Mouse (Mus musculus): ENCODE measurements at regions not wholly inside any gene's neighbourhood (a gene's known extent, or its start where the extent isn't known, plus 50 kb on each side); places are given as distances from the start of the nearest gene placed in this dataset.
"Not testable (repeated sequence)": the region's sequence is repeated elsewhere in the genome, so short reads cannot be mapped to it uniquely, and the experiment has no call there.

DNA sequence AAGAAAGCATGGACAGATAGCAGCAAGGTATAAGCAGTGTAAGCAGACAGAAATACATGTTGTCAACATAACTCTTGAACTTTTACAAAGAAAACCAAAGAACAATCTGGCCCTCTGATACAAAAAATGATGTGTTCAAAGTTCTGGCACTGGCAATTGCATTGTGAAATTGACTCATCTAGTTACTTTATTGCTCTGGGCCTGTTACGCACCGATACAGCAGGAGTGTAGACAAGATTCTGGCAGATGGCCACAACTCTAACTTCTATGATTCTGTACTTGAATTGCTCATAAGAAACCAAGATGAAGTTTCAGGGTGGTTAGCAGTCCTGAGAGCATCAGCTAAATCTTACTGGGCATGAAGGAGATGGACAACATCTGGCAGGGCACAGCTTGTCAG lies 117.7 kb downstream of the Olfr721-ps1 start:
- 72% methylated on average over 2 of the region's 2 CpGs for whole genome bisulfite sequencing
- no peak overlapping the region for H3K4me3 ChIP-seq
- no peaks in the 10 kb centered on the region for H3K9me3 ChIP-seq (replicated peaks)
- no peaks in the 10 kb centered on the region for H3K36me3 ChIP-seq
- H3K4me2 ChIP-seq, result no peak overlapping the region
- ATAC-seq (ENCODE audit: insufficient number of reproducible peaks, low FRiP score), result no peak
- H3K27ac ChIP-seq (ENCODE audit: poor library complexity, severe bottlenecking), result no peak overlapping the region
- H3K27me3 ChIP-seq (replicated peaks), result no peaks in the 10 kb centered on the region
- no peak overlapping the region for H3K9ac ChIP-seq
- H3K4me1 ChIP-seq (replicated peaks), result peaks cover 5% of the 10 kb centered on the region; the same call in 1 of the 2 replicates

DNA sequence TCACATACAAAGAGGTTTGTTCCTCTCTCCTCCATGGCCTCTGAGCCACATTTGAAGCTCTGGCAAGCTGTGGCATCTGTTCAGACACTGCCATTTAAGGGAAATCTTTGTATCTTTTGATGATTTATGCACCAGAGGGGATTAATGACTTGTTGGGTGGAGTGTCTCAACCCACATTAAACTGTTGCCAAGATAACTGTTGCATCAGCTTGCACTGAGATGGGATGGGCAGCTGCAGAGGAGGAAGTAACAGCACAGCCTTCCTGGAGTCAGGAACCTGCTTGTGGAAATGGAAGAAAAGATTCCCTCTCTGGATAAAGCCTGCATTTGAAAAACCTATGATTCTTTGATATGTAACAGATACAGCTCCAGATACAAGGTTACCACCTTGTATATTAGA lies 119.1 kb downstream of the Olfr721-ps1 start:
- no peak for ATAC-seq (ENCODE audit: insufficient number of reproducible peaks, low FRiP score)
- Histone ChIP-seq H3K9ac (no peak overlapping the region), H3K4me1 (replicated peaks) (no peaks in the 10 kb centered on the region), H3K27ac (ENCODE audit: poor library complexity, severe bottlenecking) (no peak overlapping the region), H3K4me2 (no peak overlapping the region), H3K4me3 (no peak overlapping the region), H3K27me3 (replicated peaks) (no peaks in the 10 kb centered on the region), H3K36me3 (no peaks in the 10 kb centered on the region), H3K9me3 (replicated peaks) (no peaks in the 10 kb centered on the region)

DNA sequence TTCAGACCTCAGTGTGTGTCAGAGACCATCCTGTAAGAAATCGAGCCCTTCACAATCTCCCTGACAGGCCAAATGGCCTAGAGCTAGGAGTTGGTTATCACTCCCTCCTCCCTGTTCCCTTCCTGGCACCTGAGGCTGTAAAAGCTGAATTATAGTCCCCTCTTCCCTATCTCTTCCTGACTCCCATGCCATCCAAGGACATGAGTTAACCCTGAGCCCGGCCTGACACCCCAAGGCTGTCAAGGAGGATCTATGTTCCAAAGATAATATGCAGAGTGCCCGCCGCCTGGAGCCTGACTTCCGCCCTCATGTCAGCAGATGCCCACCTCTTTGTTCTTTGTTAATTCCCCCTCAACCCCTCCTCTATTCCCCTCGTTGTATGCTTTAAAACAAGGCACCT lies 120.2 kb downstream of the Olfr721-ps1 start:
- not testable (repeated sequence) for H3K27me3 ChIP-seq (replicated peaks); H3K4me2 ChIP-seq; H3K4me3 ChIP-seq; H3K4me1 ChIP-seq (replicated peaks); H3K27ac ChIP-seq (ENCODE audit: poor library complexity, severe bottlenecking); H3K9ac ChIP-seq; H3K9me3 ChIP-seq (replicated peaks); ATAC-seq (ENCODE audit: insufficient number of reproducible peaks, low FRiP score); H3K36me3 ChIP-seq
- WGBS, result 52% methylated on average over 6 of the region's 6 CpGs

DNA sequence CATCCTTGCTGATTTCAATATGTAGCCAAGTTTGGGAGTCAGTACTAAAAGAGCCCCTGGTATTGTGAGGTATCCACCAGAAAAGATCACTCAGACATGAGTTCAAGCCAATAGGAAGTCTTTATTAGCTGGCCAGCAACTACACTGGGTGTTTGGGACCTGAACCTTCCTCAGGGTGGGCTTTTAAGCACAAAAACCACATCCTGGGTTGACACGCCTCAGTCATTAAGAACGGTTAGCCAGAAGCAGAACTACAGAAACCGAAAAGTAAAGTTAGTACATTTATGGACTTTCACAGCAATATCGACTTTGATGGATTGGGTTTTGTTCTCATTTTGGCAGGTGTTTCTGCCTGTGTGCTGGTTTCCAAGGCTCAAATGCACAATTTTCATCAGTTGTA lies 124.1 kb downstream of the Olfr721-ps1 start:
- H3K27ac ChIP-seq (ENCODE audit: poor library complexity, severe bottlenecking), result no peak overlapping the region
- H3K4me3 ChIP-seq, result no peak overlapping the region
- H3K36me3 ChIP-seq, result no peaks in the 10 kb centered on the region
- no peak overlapping the region for H3K4me2 ChIP-seq
- H3K9ac ChIP-seq, result no peak overlapping the region
- WGBS, result 88% methylated on average over 4 of the region's 4 CpGs
- no peaks in the 10 kb centered on the region for H3K4me1 ChIP-seq (replicated peaks)
- ATAC-seq (ENCODE audit: insufficient number of reproducible peaks, low FRiP score), result no peak
- no peaks in the 10 kb centered on the region for H3K9me3 ChIP-seq (replicated peaks)
- H3K27me3 ChIP-seq (replicated peaks), result no peaks in the 10 kb centered on the region

DNA sequence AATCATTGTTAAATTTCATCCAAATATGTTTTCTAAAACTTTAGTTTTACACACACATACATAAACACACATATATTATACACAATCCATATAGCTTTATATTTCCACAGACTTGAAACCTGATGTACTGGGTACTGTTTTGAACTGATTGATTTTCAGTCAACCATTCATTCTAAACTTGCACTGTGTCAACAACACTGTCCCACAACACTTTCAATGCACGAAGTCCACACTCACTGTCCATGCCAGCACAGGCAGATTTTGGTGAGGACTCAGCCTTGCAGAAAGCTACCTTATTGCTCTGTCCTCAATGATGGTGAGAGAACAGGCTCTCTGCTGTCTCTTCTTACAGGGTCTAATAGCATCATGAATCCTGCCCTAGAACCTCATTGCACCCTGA lies 127.3 kb downstream of the Olfr721-ps1 start:
- H3K4me2 ChIP-seq, result no peak overlapping the region
- no peaks in the 10 kb centered on the region for H3K27me3 ChIP-seq (replicated peaks)
- H3K4me3 ChIP-seq, result no peak overlapping the region
- WGBS, result 74% methylated on average over 1 of the region's 1 CpGs
- no peaks in the 10 kb centered on the region for H3K4me1 ChIP-seq (replicated peaks)
- ATAC-seq (ENCODE audit: insufficient number of reproducible peaks, low FRiP score), result no peak
- H3K36me3 ChIP-seq, result no peaks in the 10 kb centered on the region
- H3K9me3 ChIP-seq (replicated peaks), result no peaks in the 10 kb centered on the region
- no peak overlapping the region for H3K27ac ChIP-seq (ENCODE audit: poor library complexity, severe bottlenecking)
- H3K9ac ChIP-seq, result no peak overlapping the region

DNA sequence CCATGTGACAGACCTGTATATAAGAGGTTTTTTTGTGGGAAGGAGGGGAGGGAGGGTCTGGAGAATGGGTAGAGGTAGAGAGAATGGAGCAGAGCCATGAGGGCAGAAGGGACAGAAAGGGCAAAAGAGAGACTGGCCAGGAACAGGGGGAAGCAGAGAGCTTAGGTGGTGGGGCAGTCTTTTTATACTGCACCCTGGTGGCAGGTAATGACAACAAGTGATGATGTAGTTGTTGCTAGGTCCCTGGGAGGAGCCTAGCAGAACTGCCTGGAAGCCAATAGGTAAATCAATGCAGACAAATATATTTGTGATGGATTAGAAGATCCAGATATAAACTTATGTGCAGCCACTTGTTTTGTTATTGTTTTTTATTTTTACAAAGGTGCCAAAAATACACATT lies 140.1 kb downstream of the Olfr721-ps1 start:
- Histone ChIP-seq H3K4me1 (replicated peaks) (no peaks in the 10 kb centered on the region), H3K9me3 (replicated peaks) (no peaks in the 10 kb centered on the region), H3K36me3 (no peaks in the 10 kb centered on the region), H3K27me3 (replicated peaks) (no peaks in the 10 kb centered on the region), H3K27ac (ENCODE audit: poor library complexity, severe bottlenecking) (no peak overlapping the region), H3K9ac (no peak overlapping the region), H3K4me3 (no peak overlapping the region), H3K4me2 (no peak overlapping the region)
- no peak for ATAC-seq (ENCODE audit: insufficient number of reproducible peaks, low FRiP score)

DNA sequence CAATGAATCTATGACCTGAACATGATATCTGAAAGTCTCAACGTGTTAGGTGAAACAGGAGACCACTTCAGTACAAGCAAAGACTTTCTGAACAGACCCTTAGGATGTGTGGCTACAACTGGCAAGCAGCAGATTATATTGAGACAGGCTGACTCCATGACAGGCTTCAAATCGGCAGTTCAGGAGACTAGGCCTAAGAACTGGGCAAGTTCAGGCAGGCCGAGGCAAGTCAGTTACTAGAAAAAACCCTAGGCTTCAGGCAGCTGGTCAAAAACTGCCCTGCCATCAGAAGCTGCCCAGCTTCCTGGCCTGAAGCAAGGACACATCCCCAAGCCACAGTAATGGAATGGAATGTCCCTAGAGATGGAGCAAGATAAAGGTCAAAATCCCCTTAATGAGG lies 140.6 kb downstream of the Olfr721-ps1 start:
- Histone ChIP-seq H3K36me3 (no peaks in the 10 kb centered on the region), H3K9me3 (replicated peaks) (no peaks in the 10 kb centered on the region), H3K4me3 (no peak overlapping the region), H3K27ac (ENCODE audit: poor library complexity, severe bottlenecking) (no peak overlapping the region), H3K9ac (no peak overlapping the region), H3K27me3 (replicated peaks) (no peaks in the 10 kb centered on the region), H3K4me2 (no peak overlapping the region), H3K4me1 (replicated peaks) (no peaks in the 10 kb centered on the region)
- WGBS, result 56% methylated on average over 3 of the region's 3 CpGs
- ATAC-seq (ENCODE audit: insufficient number of reproducible peaks, low FRiP score), result no peak

DNA sequence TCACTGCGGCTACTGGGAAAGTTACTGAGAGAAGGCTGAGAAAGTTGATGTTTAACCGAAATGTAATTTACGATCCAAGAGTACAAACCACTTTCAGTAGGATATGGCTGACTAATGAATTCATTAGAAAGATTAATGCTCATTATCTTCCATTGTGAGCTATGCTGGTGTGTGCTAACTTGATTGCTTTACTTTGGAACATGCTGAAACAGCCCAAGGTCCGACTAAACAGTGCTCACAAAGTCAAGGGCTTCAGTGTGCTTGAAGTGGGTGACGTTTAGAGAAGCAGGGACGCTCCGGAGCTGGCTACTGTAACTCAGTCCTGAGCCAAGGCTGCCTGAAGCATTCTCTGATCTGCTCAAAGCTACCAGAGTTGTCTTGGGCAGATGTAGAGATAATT lies 143.1 kb downstream of the Olfr721-ps1 start:
- Histone ChIP-seq H3K4me2 (no peak overlapping the region), H3K4me1 (replicated peaks) (no peaks in the 10 kb centered on the region), H3K9me3 (replicated peaks) (no peaks in the 10 kb centered on the region), H3K9ac (no peak overlapping the region), H3K27ac (ENCODE audit: poor library complexity, severe bottlenecking) (no peak overlapping the region), H3K27me3 (replicated peaks) (no peaks in the 10 kb centered on the region), H3K36me3 (no peaks in the 10 kb centered on the region), H3K4me3 (no peak overlapping the region)
- WGBS, result 73% methylated on average over 7 of the region's 7 CpGs
- ATAC-seq (ENCODE audit: insufficient number of reproducible peaks, low FRiP score), result no peak

DNA sequence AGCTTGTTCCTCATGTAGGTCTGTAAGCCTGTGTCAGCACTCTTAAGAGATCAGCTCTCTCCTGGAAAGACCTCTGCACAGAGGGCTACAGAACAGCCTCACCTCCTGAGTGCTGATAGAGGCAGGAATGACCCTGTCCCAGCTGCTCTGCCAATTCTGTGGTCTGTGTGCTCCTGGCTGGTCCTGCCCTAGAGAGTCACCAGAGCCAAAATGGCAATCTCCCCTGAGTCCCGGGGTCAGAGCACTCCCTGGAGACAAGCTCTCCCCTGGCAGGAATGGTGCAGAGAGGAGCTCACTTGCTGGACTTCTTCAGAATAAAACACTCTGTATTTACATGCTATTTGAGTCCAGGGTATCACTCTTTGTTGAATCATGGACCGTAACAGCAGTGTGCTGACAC lies 149.9 kb upstream of the Slc4a7 start:
- H3K4me1 ChIP-seq (replicated peaks), result no peaks in the 10 kb centered on the region
- no peak overlapping the region for H3K4me2 ChIP-seq
- H3K36me3 ChIP-seq, result no peaks in the 10 kb centered on the region
- H3K9me3 ChIP-seq (replicated peaks), result no peaks in the 10 kb centered on the region
- no peak overlapping the region for H3K9ac ChIP-seq
- ATAC-seq (ENCODE audit: insufficient number of reproducible peaks, low FRiP score), result no peak
- no peak overlapping the region for H3K27ac ChIP-seq (ENCODE audit: poor library complexity, severe bottlenecking)
- H3K27me3 ChIP-seq (replicated peaks), result no peaks in the 10 kb centered on the region
- H3K4me3 ChIP-seq, result no peak overlapping the region
- WGBS, result 66% methylated on average over 2 of the region's 2 CpGs

DNA sequence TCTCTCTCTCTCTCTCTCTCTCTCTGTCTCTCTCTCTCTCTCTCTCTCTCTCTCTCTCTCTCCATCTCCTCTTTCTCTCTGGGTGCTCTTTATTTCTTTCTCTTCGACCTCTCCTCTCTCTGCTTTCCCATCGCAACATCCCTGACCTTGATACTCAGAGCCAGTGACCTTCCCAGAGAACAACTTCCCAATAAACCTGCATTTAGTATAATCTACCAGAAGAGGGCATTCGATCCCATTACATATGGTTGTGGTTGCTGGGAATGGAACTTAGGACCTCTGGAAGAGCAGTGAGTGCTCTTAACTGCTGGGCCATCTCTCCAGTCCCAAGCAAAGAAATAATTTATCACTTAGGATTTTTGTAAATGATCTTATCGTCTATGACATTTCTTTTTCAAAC lies 127.2 kb upstream of the Slc4a7 start:
- no peaks in the 10 kb centered on the region for H3K36me3 ChIP-seq
- no peak for ATAC-seq (ENCODE audit: insufficient number of reproducible peaks, low FRiP score)
- H3K4me3 ChIP-seq, result no peak overlapping the region
- no peak overlapping the region for H3K27ac ChIP-seq (ENCODE audit: poor library complexity, severe bottlenecking)
- H3K9me3 ChIP-seq (replicated peaks), result no peaks in the 10 kb centered on the region
- H3K4me1 ChIP-seq (replicated peaks), result no peaks in the 10 kb centered on the region
- no peaks in the 10 kb centered on the region for H3K27me3 ChIP-seq (replicated peaks)
- WGBS, result 53% methylated on average over 4 of the region's 4 CpGs
- H3K9ac ChIP-seq, result no peak overlapping the region
- no peak overlapping the region for H3K4me2 ChIP-seq

DNA sequence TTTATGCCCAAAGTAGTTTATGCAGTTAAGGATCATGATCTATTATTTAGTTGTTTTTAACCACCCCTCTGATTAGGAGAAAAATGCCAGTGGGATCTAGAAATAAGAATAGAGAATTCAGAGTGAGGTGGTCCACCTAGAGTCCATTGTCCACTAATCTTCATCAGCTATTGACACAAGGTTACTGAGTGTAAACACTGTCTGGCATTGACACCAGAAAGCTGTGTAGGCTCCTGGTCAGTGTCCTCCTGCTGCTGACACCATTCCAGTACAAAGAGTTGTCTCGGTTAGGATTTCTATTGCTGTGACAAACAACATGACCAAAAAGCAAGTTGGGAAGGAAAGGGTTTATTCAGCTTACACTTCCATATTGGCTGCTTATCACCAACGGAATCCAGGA lies 110.1 kb upstream of the Slc4a7 start:
- 51% methylated on average over 2 of the region's 2 CpGs for WGBS
- no peak overlapping the region for H3K9ac ChIP-seq
- ATAC-seq (ENCODE audit: insufficient number of reproducible peaks, low FRiP score), result no peak
- H3K27me3 ChIP-seq (replicated peaks), result no peaks in the 10 kb centered on the region
- no peak overlapping the region for H3K4me2 ChIP-seq
- no peaks in the 10 kb centered on the region for H3K4me1 ChIP-seq (replicated peaks)
- no peak overlapping the region for H3K27ac ChIP-seq (ENCODE audit: poor library complexity, severe bottlenecking)
- no peaks in the 10 kb centered on the region for H3K36me3 ChIP-seq
- H3K4me3 ChIP-seq, result no peak overlapping the region
- H3K9me3 ChIP-seq (replicated peaks), result no peaks in the 10 kb centered on the region

DNA sequence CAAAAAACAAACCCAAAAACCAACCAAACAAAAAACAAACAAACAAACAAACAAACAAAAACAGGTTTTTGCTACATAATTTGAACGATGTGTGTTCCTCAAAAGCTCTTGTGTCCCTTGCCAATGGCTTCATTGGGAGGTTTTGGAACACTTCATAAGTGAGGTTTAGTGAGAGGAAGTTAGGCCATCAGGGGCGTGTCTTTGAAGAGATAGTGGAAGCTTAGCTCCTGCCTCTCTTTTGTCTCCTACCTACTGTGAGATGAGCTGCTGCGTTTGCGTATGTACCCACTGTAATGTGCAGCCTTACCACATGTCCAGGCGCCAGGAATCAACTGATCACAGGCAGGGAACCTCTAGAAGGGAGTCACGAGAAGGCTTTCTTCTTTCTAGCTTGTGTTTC lies 107.3 kb upstream of the Slc4a7 start:
- H3K36me3 ChIP-seq, result no peaks in the 10 kb centered on the region
- H3K27ac ChIP-seq (ENCODE audit: poor library complexity, severe bottlenecking), result no peak overlapping the region
- no peak overlapping the region for H3K9ac ChIP-seq
- no peak overlapping the region for H3K4me3 ChIP-seq
- no peak overlapping the region for H3K4me2 ChIP-seq
- H3K9me3 ChIP-seq (replicated peaks), result no peaks in the 10 kb centered on the region
- ATAC-seq (ENCODE audit: insufficient number of reproducible peaks, low FRiP score), result no peak
- WGBS, result 70% methylated on average over 6 of the region's 6 CpGs
- H3K4me1 ChIP-seq (replicated peaks), result no peaks in the 10 kb centered on the region
- no peaks in the 10 kb centered on the region for H3K27me3 ChIP-seq (replicated peaks)
